Mouse (Mus musculus) lung, embryonic 14.5 days (tissue): ENCODE data around the gene Thbd. TPM values are rescaled to one million over a fixed set of nuclear protein-coding genes. Genes with fewer than 3 reads are reported as not detected.

Experiments
- ATAC-seq: fragments of 200-750 bp; cut with Nextera tagmentation; 2 replicates; pipeline ENCODE4 v1.8.0; 2017; ENCODE audit warnings: mild to moderate bottlenecking, moderate TSS enrichment, moderate library complexity; ENCODE audit not compliant: insufficient read depth
- DNase-seq: peaks from one replicate; pipeline ENCODE4 v3.0.0-alpha.2; 2015
- H3K27ac ChIP-seq: fragments of 300-500 bp; sonication (generic); 2 replicates; pipeline ENCODE4 v1.5.1; 2014; ENCODE audit warnings: low read depth, mild to moderate bottlenecking, moderate library complexity
- H3K27me3 ChIP-seq: fragments of 300-500 bp; sonication (generic); 2 replicates; pipeline ENCODE4 v1.6.1; 2014; ENCODE audit warnings: low read length, control low read depth; ENCODE audit not compliant: insufficient read depth
- H3K36me3 ChIP-seq: fragments of 300-500 bp; sonication (generic); 2 replicates; pipeline ENCODE4 v1.6.1; 2014; ENCODE audit warnings: control low read depth; ENCODE audit not compliant: insufficient read depth
- H3K4me1 ChIP-seq: fragments of 300-500 bp; sonication (generic); 2 replicates; pipeline ENCODE4 v1.6.1; 2014; ENCODE audit warnings: antibody characterized with exemption, control low read depth; ENCODE audit not compliant: insufficient read depth
- H3K4me2 ChIP-seq: fragments of 300-500 bp; sonication (generic); 2 replicates; pipeline ENCODE4 v1.6.1; 2014; ENCODE audit warnings: mild to moderate bottlenecking
- H3K4me3 ChIP-seq: fragments of 300-500 bp; sonication (generic); 2 replicates; pipeline ENCODE4 v1.5.1; 2014; ENCODE audit warnings: low read depth, low read length
- H3K9ac ChIP-seq: fragments of 300-500 bp; sonication (generic); 2 replicates; pipeline ENCODE4 v1.6.1; 2014
- H3K9me3 ChIP-seq: fragments of 300-500 bp; sonication (generic); 2 replicates; pipeline ENCODE4 v1.6.1; 2016; ENCODE audit warnings: low read depth, low read length, control low read depth
- CTCF ChIP-seq: IDR thresholded peaks from 2 replicates; pipeline ENCODE4 v1.5.1; 2016; ENCODE audit warnings: antibody characterized with exemption, low read depth
- WGBS: fragments of 180-500 bp; shearing (Covaris S2); extraction: QIAGEN DNeasy Blood & Tissue Kit; methylation state at CpG from one replicate; pipeline ENCODE4 v1.1.7; 2014; 5-methylcytosine and 5-hydroxymethylcytosine counted together
- polyA plus RNA-seq: library from polyadenylated mRNA; unstranded; fragments of >200 nt; fragmentation: Nextera tagmentation; extraction: Ambion mirVana; gene quantifications from 2 replicates; pipeline ENCODE4 v1.2.1, GENCODE M21; 2014

The Thbd gene
- polyA plus RNA-seq, 1 experiment from 2014 or later, result 115 TPM

DNA sequence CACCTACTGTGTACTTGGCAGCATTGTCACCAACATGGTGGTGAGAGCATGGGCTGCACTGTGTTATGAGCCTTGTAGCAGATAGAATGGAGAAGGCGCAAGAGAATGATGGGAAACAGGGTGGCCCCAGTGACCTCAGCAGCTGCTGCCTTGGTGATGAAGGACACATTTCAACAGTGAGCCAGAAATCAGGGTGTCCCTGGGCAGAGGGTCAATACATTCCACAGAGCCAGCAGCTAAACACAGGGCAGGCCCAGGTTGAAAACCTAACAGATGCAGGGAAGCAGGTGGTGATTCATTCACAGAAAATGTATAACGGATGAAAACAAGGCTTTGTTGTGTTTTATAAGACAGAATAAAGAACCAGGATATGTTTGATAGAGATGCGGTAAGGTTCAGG lies 38.5 kb upstream of the Thbd start:
- peaks cover 5% of the 10 kb centered on the region; the same call in 1 of the 2 replicates for H3K4me1 ChIP-seq
- ATAC-seq, result no peak
- 71% methylated on average over 3 of the region's 3 CpGs for WGBS

GRCm38 (mm10) chr2:148445616-148446015 lies 37.6 kb upstream of the Thbd start:
- WGBS, result 75% methylated on average over 1 of the region's 1 CpGs
- Histone ChIP-seq H3K4me3 (no peak overlapping the region), H3K9ac (no peak overlapping the region), H3K36me3 (no peaks in the 10 kb centered on the region), H3K27ac (no peak overlapping the region), H3K27me3 (no peaks in the 10 kb centered on the region), H3K4me2 (no peak overlapping the region), H3K9me3 (no peaks in the 10 kb centered on the region), H3K4me1 (peaks cover 5% of the 10 kb centered on the region; the same call in 1 of the 2 replicates)
- DNase-seq, result no peak
- ATAC-seq, result no peak
- no peak for TF ChIP-seq CTCF

More for the DNA sequence above, 38.5 kb upstream of the Thbd start:
- no peak overlapping the region for H3K9ac ChIP-seq
- DNase-seq, result no peak
- TF ChIP-seq CTCF, result no peak
- H3K9me3 ChIP-seq, result no peaks in the 10 kb centered on the region
- H3K4me3 ChIP-seq, result no peak overlapping the region
- no peak overlapping the region for H3K4me2 ChIP-seq
- no peaks in the 10 kb centered on the region for H3K36me3 ChIP-seq
- no peaks in the 10 kb centered on the region for H3K27me3 ChIP-seq
- no peak overlapping the region for H3K27ac ChIP-seq

- Histone ChIP-seq H3K4me2 (no peak overlapping the region), H3K9ac (no peak overlapping the region), H3K27ac (no peak overlapping the region), H3K4me3 (no peak overlapping the region), H3K9me3 (no peaks in the 10 kb centered on the region), H3K27me3 (no peaks in the 10 kb centered on the region), H3K36me3 (no peaks in the 10 kb centered on the region), H3K4me1 (peaks cover 12% of the 10 kb centered on the region)
- ATAC-seq, result no peak
- no peak for TF ChIP-seq CTCF
- peak; percentile 37 for DNase-seq
- WGBS, result 65% methylated on average over 1 of the region's 1 CpGs
Measured at GRCm38 (mm10) chr2:148444472-148444871, 36.5 kb upstream of the Thbd start.

DNA sequence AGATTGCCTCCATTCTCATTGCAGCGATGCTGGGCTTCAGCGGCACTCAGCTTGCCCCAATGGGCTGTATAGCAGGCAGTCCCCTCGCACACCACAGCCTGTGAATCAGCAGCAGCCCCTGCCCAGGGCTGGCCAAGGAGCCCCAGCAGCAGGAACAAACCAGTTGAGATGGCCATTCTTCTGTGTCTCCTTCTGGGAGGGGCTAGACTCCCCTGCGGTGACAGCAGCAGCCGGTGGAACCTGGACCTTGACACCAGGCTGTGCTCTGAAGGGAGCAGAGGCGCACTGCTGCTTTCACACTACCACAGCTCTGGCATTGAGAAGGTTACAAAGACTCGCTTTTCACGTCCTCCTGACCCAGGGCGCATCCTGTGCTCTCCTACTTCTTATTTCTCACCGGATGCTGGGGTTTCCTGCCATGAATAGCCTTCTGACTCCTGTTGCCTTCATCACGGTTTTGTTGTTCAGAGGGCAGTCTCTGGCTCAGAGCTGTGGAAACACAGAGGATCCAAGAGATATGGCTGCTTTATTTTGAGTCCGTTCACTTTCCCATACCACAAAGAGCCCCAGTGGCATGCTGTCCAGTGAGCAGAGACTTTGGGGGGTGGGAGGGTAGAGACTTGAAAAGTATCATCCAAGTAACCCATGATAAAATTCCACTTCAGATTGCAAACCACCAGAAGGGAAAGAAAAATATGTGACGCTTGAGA lies 35.4 kb upstream of the Thbd start, which contains the start of gene Cd93:
Gene Cd93, minus strand, starts transcription at position 315 of the 710 bp plus-strand sequence.
- Histone ChIP-seq H3K4me3 (peak within 1 kb of the TSS; percentile 34), H3K9me3 (no peaks in the 10 kb centered on the region), H3K36me3 (no peaks in the 10 kb centered on the region; the same call in 1 of the 2 replicates), H3K27ac (peak within 1 kb of the TSS; percentile 86), H3K9ac (peak within 1 kb of the TSS; percentile 55), H3K27me3 (no peaks in the 10 kb centered on the region), H3K4me2 (peak within 1 kb of the TSS; percentile 42), H3K4me1 (peaks cover 12% of the 10 kb centered on the region)
- ATAC-seq (peak; percentile 74), DNase-seq (peak; percentile 69)
- WGBS, result 36% methylated on average over 13 of the region's 13 CpGs
- TF ChIP-seq CTCF, result no peak

GRCm38 (mm10) chr2:148442710-148443109 lies 34.7 kb upstream of the Thbd start:
- H3K36me3 ChIP-seq, result no peaks in the 10 kb centered on the region; the same call in 1 of the 2 replicates
- peak overlapping the region; percentile 42 for H3K4me2 ChIP-seq
- peak overlapping the region; percentile 55 for H3K9ac ChIP-seq
- H3K4me3 ChIP-seq, result peak overlapping the region; percentile 34
- WGBS, result 63% methylated on average over 4 of the region's 4 CpGs
- H3K4me1 ChIP-seq, result peaks cover 12% of the 10 kb centered on the region
- H3K9me3 ChIP-seq, result no peaks in the 10 kb centered on the region
- ATAC-seq, result no peak
- no peak for DNase-seq
- H3K27me3 ChIP-seq, result no peaks in the 10 kb centered on the region
- TF ChIP-seq CTCF, result no peak
- H3K27ac ChIP-seq, result peak overlapping the region; percentile 86

DNA sequence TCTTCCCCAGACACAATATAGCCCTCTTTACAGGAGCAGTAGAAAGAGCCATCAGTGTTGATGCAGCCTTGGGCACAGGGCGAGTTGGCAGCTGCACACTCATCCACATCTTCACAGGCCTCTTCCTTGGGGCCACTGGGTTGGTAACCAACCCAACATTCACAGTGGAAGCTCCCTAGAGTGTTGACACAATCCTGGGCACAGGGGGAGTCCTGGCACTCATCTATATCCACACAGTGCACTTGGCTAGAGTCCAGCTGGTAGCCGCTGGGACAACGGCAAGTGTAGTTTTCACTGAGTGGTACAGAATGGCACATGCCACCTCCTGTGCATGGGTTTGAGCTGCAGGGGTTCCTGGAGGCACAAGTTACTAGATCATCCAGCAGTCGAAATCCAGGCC lies 34.2 kb upstream of the Thbd start:
- Histone ChIP-seq H3K4me2 (peak overlapping the region; percentile 42), H3K4me3 (peak overlapping the region; percentile 34), H3K27me3 (no peaks in the 10 kb centered on the region), H3K36me3 (no peaks in the 10 kb centered on the region; the same call in 1 of the 2 replicates), H3K27ac (peak overlapping the region; percentile 86), H3K9ac (peak overlapping the region; percentile 55), H3K9me3 (no peaks in the 10 kb centered on the region), H3K4me1 (peaks cover 12% of the 10 kb centered on the region)
- TF ChIP-seq CTCF, result no peak
- DNase-seq, result peak; percentile 26
- WGBS, result 69% methylated on average over 4 of the region's 4 CpGs
- ATAC-seq, result no peak

DNA sequence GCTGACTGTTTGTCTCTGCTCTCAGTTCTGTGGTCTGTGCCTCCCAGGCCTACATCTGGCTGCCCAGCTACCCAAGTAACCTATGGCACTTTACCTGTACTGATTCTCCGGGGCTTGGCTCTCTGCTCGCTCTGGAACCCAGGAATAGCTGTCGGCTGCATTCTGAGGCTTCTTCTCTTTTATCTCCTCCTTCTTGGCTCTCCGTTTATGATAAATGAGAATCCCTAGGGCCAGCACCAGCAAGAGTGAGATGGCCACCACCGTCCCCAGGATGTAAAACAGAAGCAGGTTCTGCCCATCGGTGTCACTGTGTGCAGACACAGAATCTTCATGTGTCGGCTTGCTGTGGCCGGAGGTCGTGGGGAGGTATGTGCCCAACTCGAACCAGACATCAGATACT lies 33.4 kb upstream of the Thbd start:
- TF ChIP-seq CTCF, result no peak
- no peak for DNase-seq
- ATAC-seq, result no peak
- Histone ChIP-seq H3K9me3 (no peaks in the 10 kb centered on the region), H3K4me2 (peak overlapping the region; percentile 42), H3K9ac (peak overlapping the region; percentile 55; the same call in 1 of the 2 replicates), H3K36me3 (no peaks in the 10 kb centered on the region; the same call in 1 of the 2 replicates), H3K4me1 (peaks cover 12% of the 10 kb centered on the region), H3K27me3 (no peaks in the 10 kb centered on the region), H3K4me3 (peak overlapping the region; percentile 34), H3K27ac (peak overlapping the region; percentile 21; the same call in 1 of the 2 replicates)
- WGBS, result 69% methylated on average over 10 of the region's 10 CpGs
